8 mouse cellular contexts compared by ENCODE assay signal in the genomic region with DNA sequence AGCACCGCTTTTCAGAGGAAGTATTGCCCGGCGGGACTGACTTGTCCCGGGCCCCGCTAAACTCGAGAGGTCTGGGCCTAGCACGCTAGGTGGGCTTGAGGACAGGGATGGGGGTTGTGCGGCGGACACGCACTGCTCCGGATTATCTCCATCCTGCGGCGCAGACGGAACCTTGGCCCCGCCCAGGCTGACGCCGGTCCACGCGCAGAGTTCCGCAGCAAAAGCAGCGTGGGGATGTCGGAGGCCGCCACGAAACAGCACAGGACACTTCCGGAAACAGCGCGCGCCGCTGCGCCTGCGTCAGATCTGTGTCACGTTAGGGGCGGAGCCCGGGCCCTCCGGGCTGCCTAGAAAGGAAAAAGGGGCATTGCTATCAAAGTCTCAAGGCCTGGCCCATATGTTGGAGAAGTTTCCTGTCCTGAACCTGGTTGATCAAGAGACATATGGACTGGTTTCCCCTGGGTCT. TPM values are rescaled to one million over a fixed set of nuclear protein-coding genes. Genes with fewer than 3 reads are reported as not detected.
DNase-seq lines count a peak whose midpoint lies in the region; ATAC-seq and TF ChIP-seq lines count a peak whose summit lies in the region.

Parn (minus strand) TSS at position 293 of the 466 bp plus-strand sequence.

- peak; percentile 89 to 91 for TF ChIP-seq POLR2A in MEL (IDR thresholded peaks at IDR 0.05; ENCODE audit: control insufficient read depth in 1 of 2, insufficient read depth in 1 of 2, low read depth in 1 of 2, low read length in 2 of 2, poor library complexity in 1 of 2)
- TF ChIP-seq POLR2A in cerebellum, adult 2 months (IDR thresholded peaks at IDR 0.05; ENCODE audit: borderline replicate concordance, insufficient read depth, low read length), result peak; percentile 79

- peak within 1 kb of the TSS; percentile 93 for H3K9ac ChIP-seq in MEL (ENCODE audit: control insufficient read depth, low read depth, low read length, poor library complexity, severe bottlenecking)
- peak within 1 kb of the TSS; percentile 86 for H3K9ac ChIP-seq in lung, embryonic 16.5 days (ENCODE audit: low read length)

- H3K4me2 ChIP-seq in lung, embryonic 16.5 days (ENCODE audit: low read depth, low read length), result peak within 1 kb of the TSS; percentile 74

- DNase-seq in MEL (ENCODE audit: low read depth, low spot score), result peak; percentile 96
- peak; percentile 95 to 96 for DNase-seq in cerebellum, adult 2 months
- peak; percentile 93 for DNase-seq in forelimb bud, embryonic 11.5 days (ENCODE audit: low read depth, low spot score)
- peak; percentile 76 for DNase-seq in layer of hippocampus, adult 9-10 months (ENCODE audit: low spot score)
- peak; percentile 73 for DNase-seq in ovary, postnatal 10 days (ENCODE audit: low spot score)
- DNase-seq in thymus, postnatal 10 days (ENCODE audit: low spot score in 2 of 2), result peak; percentile 92 to 93

- H3K9me3 ChIP-seq in MEL (replicated peaks; ENCODE audit: insufficient read depth, low read length), result no peaks in the 10 kb centered on the region
- no peaks in the 10 kb centered on the region for H3K9me3 ChIP-seq in lung, embryonic 16.5 days (ENCODE audit: control insufficient read depth, low read length)

- no peak; a peak in 1 of 4 replicates for TF ChIP-seq EP300 in MEL (IDR thresholded peaks at IDR 0.05; ENCODE audit: low read depth in 1 of 2, low read length in 2 of 2)

- H3K36me3 ChIP-seq in MEL (ENCODE audit: control insufficient read depth in 1 of 2, insufficient read depth in 2 of 2, low read length in 2 of 2), result peaks cover 2 to 16% of the 10 kb centered on the region in 2 experiments; a peak in 3 of 4 replicates
- 0 out of 2 replicates have a peak, but pooled peaks cover 5% of the 10 kb centered on the region for H3K36me3 ChIP-seq in lung, embryonic 16.5 days (ENCODE audit: control insufficient read depth, insufficient read depth, low read length)

- H3K27me3 ChIP-seq in MEL (ENCODE audit: control insufficient read depth in 1 of 2, insufficient read depth in 2 of 2, low read length in 2 of 2), result no peaks in the 10 kb centered on the region
- no peaks in the 10 kb centered on the region for H3K27me3 ChIP-seq in cerebellum, adult 2 months (ENCODE audit: control insufficient read depth, insufficient read depth, low read length)
- no peaks in the 10 kb centered on the region for H3K27me3 ChIP-seq in lung, embryonic 16.5 days (ENCODE audit: control insufficient read depth, insufficient read depth, low read depth, low read length)

- WGBS in cerebellum, adult 2 months, result under 1% methylated on average over 35 of the region's 35 CpGs
- WGBS in lung, embryonic 16.5 days, result under 1% methylated on average over 35 of the region's 35 CpGs

- TF ChIP-seq CTCF in MEL (IDR thresholded peaks at IDR 0.05 in 2 of 3, conservative IDR thresholded peaks at IDR 0.05 in 1 of 3; ENCODE audit: control insufficient read depth in 1 of 3, insufficient read depth in 1 of 3, low read depth in 2 of 3, low read length in 3 of 3, poor library complexity in 1 of 3, severe bottlenecking in 1 of 3), result no peak
- no peak for TF ChIP-seq CTCF in cerebellum, adult 2 months (IDR thresholded peaks at IDR 0.05; ENCODE audit: borderline replicate concordance, insufficient read depth, low read depth, low read length)

- peaks cover 17% of the 10 kb centered on the region for H3K79me2 ChIP-seq in MEL (ENCODE audit: control insufficient read depth, insufficient read depth, low read length, poor library complexity)

- peak within 1 kb of the TSS; percentile 81 to 94 for H3K4me3 ChIP-seq in MEL (ENCODE audit: control insufficient read depth in 1 of 2, insufficient read depth in 1 of 2, low read depth in 2 of 2, low read length in 2 of 2)
- peak within 1 kb of the TSS; percentile 74 for H3K4me3 ChIP-seq in cerebellum, adult 2 months (replicated peaks; ENCODE audit: insufficient read depth, low read depth, low read length)
- H3K4me3 ChIP-seq in lung, embryonic 16.5 days (ENCODE audit: low read length), result peak within 1 kb of the TSS; percentile 83

- no peak for TF ChIP-seq RAD21 in MEL (IDR thresholded peaks at IDR 0.05; ENCODE audit: low read depth, low read length)

- peak; percentile 78 to 80 for ATAC-seq in hematopoietic stem cell, adult 5-6 weeks (replicated peaks in 1 of 2; ENCODE audit: insufficient read depth in 1 of 2, low FRiP score in 2 of 2, low TSS enrichment in 1 of 2, low read depth in 1 of 2, poor library complexity in 2 of 2, severe bottlenecking in 2 of 2)
- peak; percentile 88 for ATAC-seq in lung, embryonic 16.5 days (ENCODE audit: low read depth)

- peak within 1 kb of the TSS; percentile 88 for H3K27ac ChIP-seq in MEL (ENCODE audit: control insufficient read depth, low read depth, low read length)
- peak within 1 kb of the TSS; percentile 76 for H3K27ac ChIP-seq in cerebellum, adult 2 months (ENCODE audit: insufficient read depth, low read length)
- H3K27ac ChIP-seq in lung, embryonic 16.5 days (ENCODE audit: low read length), result peak within 1 kb of the TSS; percentile 73

- peaks cover 3 to 16% of the 10 kb centered on the region in 2 experiments; a peak in 3 of 4 replicates for H3K4me1 ChIP-seq in MEL (ENCODE audit: control insufficient read depth in 1 of 2, insufficient read depth in 2 of 2, low read length in 2 of 2)
- no peaks in the 10 kb centered on the region for H3K4me1 ChIP-seq in cerebellum, adult 2 months (ENCODE audit: control insufficient read depth, insufficient read depth, low read length)
- H3K4me1 ChIP-seq in lung, embryonic 16.5 days (replicated peaks; ENCODE audit: control insufficient read depth, insufficient read depth, low read length), result peaks cover 3% of the 10 kb centered on the region

TF ChIP-seq in MEL, 35 proteins besides CTCF, POLR2A, EP300 and RAD21:
- TF ChIP-seq E2F4 (IDR thresholded peaks at IDR 0.05; ENCODE audit: borderline replicate concordance, low read depth, low read length) (no peak), TAL1 (IDR thresholded peaks at IDR 0.05; ENCODE audit: low read length) (no peak), CHD1 (IDR thresholded peaks at IDR 0.05; ENCODE audit: low read depth, low read length) (no peak; the same call in 1 of the 2 replicates), TCF12 (IDR thresholded peaks at IDR 0.05; ENCODE audit: low read depth, low read length) (peak; percentile 65), POLR2AphosphoS2 (IDR thresholded peaks at IDR 0.05; ENCODE audit: low read length) (peak; percentile 69), MYC (IDR thresholded peaks at IDR 0.05; ENCODE audit: low read depth, low read length) (peak; percentile 75), KAT2A (conservative IDR thresholded peaks at IDR 0.05; ENCODE audit: low read depth, low read length) (no peak), NRF1 (IDR thresholded peaks at IDR 0.05; ENCODE audit: insufficient read depth, low read depth, low read length, poor library complexity, severe bottlenecking) (peak; percentile 95), ETS1 (IDR thresholded peaks at IDR 0.05; ENCODE audit: low read depth, low read length) (peak; percentile 48; the same call in 1 of the 2 replicates), CHD2 (IDR thresholded peaks at IDR 0.05; ENCODE audit: low read length) (no peak), MAFK (IDR thresholded peaks at IDR 0.05; ENCODE audit: borderline replicate concordance, low read depth, low read length) (no peak), RCOR1 (IDR thresholded peaks at IDR 0.05; ENCODE audit: low read depth, low read length) (no peak), HCFC1 (IDR thresholded peaks at IDR 0.05; ENCODE audit: low read depth, low read length) (peak; percentile 84), ZNF384 (IDR thresholded peaks at IDR 0.05; ENCODE audit: low read depth, low read length) (0 out of 2 replicates have a peak, but pooled peaks have one; percentile 16), MAZ (IDR thresholded peaks at IDR 0.05; ENCODE audit: low read depth, low read length) (no peak), NELFE (IDR thresholded peaks at IDR 0.05; ENCODE audit: low read depth, low read length) (peak; percentile 81), UBTF (IDR thresholded peaks at IDR 0.05; ENCODE audit: borderline replicate concordance, insufficient read depth, low read depth, low read length) (no peak), BHLHE40 (IDR thresholded peaks at IDR 0.05; ENCODE audit: borderline replicate concordance, low read depth, low read length) (peak; percentile 66; the same call in 1 of the 2 replicates), ZMIZ1 (IDR thresholded peaks at IDR 0.05; ENCODE audit: low read depth, low read length) (peak; percentile 79), GATA1 (IDR thresholded peaks at IDR 0.05; ENCODE audit: low read depth, low read length) (peak; percentile 44; the same call in 1 of the 2 replicates), MYB (IDR thresholded peaks at IDR 0.05; ENCODE audit: low read depth, low read length) (no peak), MXI1 (IDR thresholded peaks at IDR 0.05; ENCODE audit: low read depth, low read length) (peak; percentile 97), SIN3A (IDR thresholded peaks at IDR 0.05; ENCODE audit: low read length) (peak; percentile 97), ELF1 (IDR thresholded peaks at IDR 0.05; ENCODE audit: low read depth, low read length) (peak; percentile 99), USF1 (IDR thresholded peaks at IDR 0.05; ENCODE audit: low read depth, low read length) (peak; percentile 55; the same call in 1 of the 2 replicates), POLR2AphosphoS5 (IDR thresholded peaks at IDR 0.05; ENCODE audit: borderline replicate concordance, low read depth, low read length) (no peak), MAX (IDR thresholded peaks at IDR 0.05; ENCODE audit: low read length) (peak; percentile 83), TBP (IDR thresholded peaks at IDR 0.05; ENCODE audit: low read depth, low read length) (peak; percentile 90)
TF ChIP-seq in MEL: peak in this region for 17.

RNA-seq across cellular contexts. Expression of gene Parn, which starts in this region (rescaled TPM):
- 25.2 and 26.7 TPM in 2 replicates for total RNA-seq in MEL (2012; rRNA removed)
- polyA plus RNA-seq in MEL (2012; ENCODE audit: insufficient read depth in 1 of 2, insufficient read length in 2 of 2, low read depth in 1 of 2, low replicate concordance in 2 of 2, missing spikeins in 1 of 2), result 100 to 1,000 TPM in 1 of 2 experiments, 10 to 100 TPM in 1; 38.2 to 160 TPM
- polyA plus RNA-seq in cerebellum, adult 2 months (2012; rRNA removed), result 25.6 and 27.0 TPM in 2 replicates
- 57.7 and 84.7 TPM in 2 replicates for total RNA-seq in hematopoietic stem cell, adult 5-6 weeks (2017)
- polyA plus RNA-seq in lung, embryonic 16.5 days (2015; fragmentation: Nextera tagmentation; extraction: Ambion mirVana), result 43.0 and 44.1 TPM in 2 replicates

Comparison
In these comparisons a context has a peak if more than half of its experiments do, and no peak if none do; other contexts are left out.
1. Peak in every context shown above with its lines: DNase-seq, ATAC-seq, H3K4me3 ChIP-seq and H3K27ac ChIP-seq.